Mouse (Mus musculus): ENCODE measurements around the gene Jtb. TPM values are rescaled to one million over a fixed set of nuclear protein-coding genes. Genes with fewer than 3 reads are reported as not detected.

The Jtb gene
- total RNA-seq, 2 experiments from 2014 or later, result 43.0 to 43.5 TPM

- DNase-seq (ENCODE audit: low spot score in 2 of 2), result no peak
These were observed 25.5 kb downstream of the Jtb start for GRCm38 (mm10) chr3:90256731-90257530.

- DNase-seq (ENCODE audit: low spot score in 2 of 2), result no peak
These were observed 27.1 kb downstream of the Jtb start for GRCm38 (mm10) chr3:90258521-90258920.

- no peak for DNase-seq (ENCODE audit: low spot score in 2 of 2)
These were observed 31.8 kb downstream of the Jtb start for GRCm38 (mm10) chr3:90263121-90263771.

GRCm38 (mm10) chr3:90264687-90265033 lies 33.3 kb downstream of the Jtb start:
- no peak for DNase-seq (ENCODE audit: low spot score in 2 of 2)

GRCm38 (mm10) chr3:90265034-90265931 lies 33.9 kb downstream of the Jtb start, which contains the start of gene Dennd4b:
TSS of gene Dennd4b (plus strand) at chr3:90265185.
- peak; percentile 87 to 95 for DNase-seq (ENCODE audit: low spot score in 2 of 2)

GRCm38 (mm10) chr3:90265932-90266741 lies 34.7 kb downstream of the Jtb start:
- no peak for DNase-seq (ENCODE audit: low spot score in 2 of 2)

- no peak for DNase-seq (ENCODE audit: low spot score in 2 of 2)
These were observed 35.7 kb downstream of the Jtb start for GRCm38 (mm10) chr3:90266901-90267775.

GRCm38 (mm10) chr3:90268190-90268589 lies 36.8 kb downstream of the Jtb start:
- DNase-seq (ENCODE audit: low spot score in 2 of 2), result no peak

GRCm38 (mm10) chr3:90268971-90269370 lies 37.6 kb downstream of the Jtb start:
- DNase-seq (ENCODE audit: low spot score in 2 of 2), result no peak

- DNase-seq (ENCODE audit: low spot score in 2 of 2), result no peak
These were observed 39.4 kb downstream of the Jtb start for GRCm38 (mm10) chr3:90270784-90271183.

- DNase-seq (ENCODE audit: low spot score in 2 of 2), result no peak
These were observed 40.8 kb downstream of the Jtb start for GRCm38 (mm10) chr3:90272170-90272569.

GRCm38 (mm10) chr3:90273855-90274254 lies 42.5 kb downstream of the Jtb start:
- DNase-seq (ENCODE audit: low spot score in 2 of 2), result no peak

- DNase-seq (ENCODE audit: low spot score in 2 of 2), result no peak
These were observed 43.9 kb downstream of the Jtb start for GRCm38 (mm10) chr3:90275286-90275685.

- DNase-seq (ENCODE audit: low spot score in 2 of 2), result no peak
These were observed 45.5 kb downstream of the Jtb start for GRCm38 (mm10) chr3:90276858-90277257.

- DNase-seq (ENCODE audit: low spot score in 2 of 2), result no peak
These were observed 46.4 kb downstream of the Jtb start for GRCm38 (mm10) chr3:90277793-90278192.

GRCm38 (mm10) chr3:90278211-90278610 lies 46.8 kb downstream of the Jtb start:
- no peak for DNase-seq (ENCODE audit: low spot score in 2 of 2)

- no peak for DNase-seq (ENCODE audit: low spot score in 2 of 2)
These were observed 47.8 kb downstream of the Jtb start for GRCm38 (mm10) chr3:90279216-90279615.

- DNase-seq (ENCODE audit: low spot score in 2 of 2), result no peak
These were observed 48.3 kb downstream of the Jtb start for GRCm38 (mm10) chr3:90279743-90280142.

- DNase-seq (ENCODE audit: low spot score in 2 of 2), result no peak
These were observed 49.3 kb downstream of the Jtb start for GRCm38 (mm10) chr3:90280708-90281107.

GRCm38 (mm10) chr3:90284150-90284549 lies 52.8 kb downstream of the Jtb start:
- DNase-seq (ENCODE audit: low spot score in 2 of 2), result no peak
